Mouse (Mus musculus): ENCODE data around the gene Zscan29. TPM values are rescaled to one million over a fixed set of nuclear protein-coding genes. Genes with fewer than 3 reads are reported as not detected.
"Not testable (repeated sequence)": the region's sequence is repeated elsewhere in the genome, so short reads cannot be mapped to it uniquely, and the experiment has no call there.

The Zscan29 gene
- total RNA-seq, 2 experiments from 2014 or later, result 13.4 to 16.4 TPM

- DNase-seq, result no peak
Observed at GRCm38 (mm10) chr2:121137371-121137770, 33.6 kb downstream of the Zscan29 start.

- DNase-seq, result no peak
Observed at GRCm38 (mm10) chr2:121132822-121133221, 38.1 kb downstream of the Zscan29 start.

GRCm38 (mm10) chr2:121128865-121129620 is 41.9 kb downstream of the Zscan29 start:
- peak; percentile 27 for DNase-seq

GRCm38 (mm10) chr2:121127536-121127935 is 43.4 kb downstream of the Zscan29 start:
- no peak for DNase-seq

- not testable (repeated sequence) for DNase-seq
Observed at GRCm38 (mm10) chr2:121126302-121126701, 44.6 kb downstream of the Zscan29 start.

- no peak for DNase-seq
Observed at GRCm38 (mm10) chr2:121119260-121119659, 51.7 kb downstream of the Zscan29 start.

GRCm38 (mm10) chr2:121115418-121115817 is 55.5 kb downstream of the Zscan29 start:
- no peak for DNase-seq

GRCm38 (mm10) chr2:121109695-121110094 is 61.2 kb downstream of the Zscan29 start, which contains the start of gene Tgm7:
Gene Tgm7, minus strand, starts transcription at chr2:121109795.
- no peak for DNase-seq

Other genes starting within 250 kb of the Zscan29 start
- gene Ubr1, start 200.4 kb downstream of the Zscan29 start, total RNA-seq (2021), result 10 to 100 TPM; 25.0 to 31.9 TPM
- gene Tmem62, start 194.1 kb downstream of the Zscan29 start, total RNA-seq (2021), result 1 to 10 TPM; 5.0 to 8.5 TPM
- 10 to 100 TPM; 37.2 to 40.6 TPM for gene Ccndbp1, start 162.7 kb downstream of the Zscan29 start, total RNA-seq (2021)
- gene Epb42, start 134.1 kb downstream of the Zscan29 start, total RNA-seq (2021), result 1 to 10 TPM; 2.9 to 6.6 TPM
- under 1 TPM in 1 of 2 experiments, not detected in 1; 0.12 TPM for gene Tgm5, start 85.3 kb downstream of the Zscan29 start, total RNA-seq (2021)
- gene Tgm7, start 61.3 kb downstream of the Zscan29 start, total RNA-seq (2021), result not detected
- 10 to 100 TPM; 14.5 to 15.4 TPM for gene Adal, start 30.7 kb downstream of the Zscan29 start, total RNA-seq (2021)
- 10 to 100 TPM; 10.4 to 11.8 TPM for gene Lcmt2, start 30.5 kb downstream of the Zscan29 start, total RNA-seq (2021)
- gene Tubgcp4, start 471 bp downstream of the Zscan29 start, total RNA-seq (2021), result 10 to 100 TPM; 23.9 to 36.8 TPM
- 10 to 100 TPM; 46.0 to 68.0 TPM for gene Trp53bp1, start 100.3 kb upstream of the Zscan29 start, total RNA-seq (2021)
- gene Map1a, start 118.5 kb upstream of the Zscan29 start, total RNA-seq (2021), result 10 to 100 TPM in 1 of 2 experiments, 1 to 10 TPM in 1; 8.5 to 13.1 TPM
- gene Ppip5k1, start 184.3 kb upstream of the Zscan29 start, total RNA-seq (2021), result 10 to 100 TPM; 40.0 to 51.3 TPM
- gene Ckmt1, start 186.6 kb upstream of the Zscan29 start, total RNA-seq (2021), result 10 to 100 TPM in 1 of 2 experiments, 1 to 10 TPM in 1; 9.0 to 10.9 TPM
- gene Strc, start 216.0 kb upstream of the Zscan29 start, total RNA-seq (2021), result not detected
- 100 to 1,000 TPM; 285 to 303 TPM for gene Pdia3, start 242.7 kb upstream of the Zscan29 start, total RNA-seq (2021)
- gene Catsper2, start 242.7 kb upstream of the Zscan29 start, total RNA-seq (2021), result 1 to 10 TPM; 2.2 to 4.3 TPM